Mouse (Mus musculus) layer of hippocampus, adult 6 months (tissue): ENCODE data around the gene Cds2. TPM values are rescaled to one million over a fixed set of nuclear protein-coding genes. Genes with fewer than 3 reads are reported as not detected.

ENCODE experiments used
- long read RNA-seq, 2 experiments: library from polyadenylated mRNA; unstranded; transcript quantifications; one replicate each; pipeline ENCODE4 v2.0.0; 2019 to 2020
- polyA plus RNA-seq: library from polyadenylated mRNA; unstranded; fragments of <200 nt; fragmentation: Nextera tagmentation; gene quantifications from 2 replicates; pipeline ENCODE4 v1.2.3, GENCODE M21; 2021

Gene Cds2
- polyA plus RNA-seq, result 91.4 and 133 TPM in 2 replicates
- long read RNA-seq, experiment 1, full-length matches to known transcripts, result 7 of 101 reads
- long read RNA-seq, experiment 1, partial matches to known transcripts, result 2 of 101 reads
- long read RNA-seq, experiment 1, other reads (novel, unspliced or antisense), result 92 of 101 reads
- long read RNA-seq, experiment 2, full-length matches to known transcripts, result 103 of 321 reads
- long read RNA-seq, experiment 2, partial matches to known transcripts, result 10 of 321 reads
- long read RNA-seq, experiment 2, other reads (novel, unspliced or antisense), result 208 of 321 reads

GRCm38 (mm10) chr2:132262879-132263398, at the start of gene Cds2:
Gene Cds2, plus strand, starts transcription at chr2:132263148.

DNA sequence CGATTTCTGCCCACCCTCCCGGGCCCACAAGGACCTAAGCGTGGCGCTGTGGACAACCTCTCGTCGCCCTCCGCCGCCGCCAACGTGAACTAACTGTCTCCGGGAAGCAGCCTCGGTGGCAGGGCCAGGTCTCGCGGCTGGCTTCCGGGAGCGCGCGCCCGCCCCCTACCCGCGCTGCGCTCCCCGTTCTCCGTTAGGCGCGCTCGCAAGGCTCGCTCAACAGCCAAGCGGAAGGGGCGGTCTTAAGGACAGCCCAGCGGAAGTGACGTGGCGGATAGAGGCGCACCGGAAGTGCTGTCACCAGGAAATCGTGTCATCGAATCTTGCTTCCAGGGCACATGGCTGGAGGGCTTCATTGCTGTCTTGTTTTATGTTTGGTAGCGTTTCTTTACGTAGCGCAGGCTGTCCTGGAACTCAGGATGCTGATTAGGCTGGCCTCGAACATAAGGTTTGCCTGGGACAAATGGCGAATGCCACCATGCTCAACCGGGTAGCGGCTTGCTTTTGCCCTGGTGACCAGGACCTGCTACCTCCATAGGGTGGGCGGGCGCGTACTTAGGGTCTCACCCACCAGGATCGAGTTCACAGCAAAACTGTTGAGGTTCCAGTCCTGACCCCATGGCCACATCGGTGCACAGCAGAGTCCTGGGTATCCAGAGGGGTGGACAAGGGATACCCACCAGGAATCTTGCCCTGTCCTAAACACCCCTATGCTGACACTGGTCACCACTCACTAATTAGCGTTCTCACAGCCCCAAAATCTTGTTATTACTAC, 15.2 kb upstream of the Cds2 start, which contains the start of gene Tmem230:
Gene Tmem230, minus strand, starts transcription at position 269 of the 775 bp plus-strand sequence.

DNA sequence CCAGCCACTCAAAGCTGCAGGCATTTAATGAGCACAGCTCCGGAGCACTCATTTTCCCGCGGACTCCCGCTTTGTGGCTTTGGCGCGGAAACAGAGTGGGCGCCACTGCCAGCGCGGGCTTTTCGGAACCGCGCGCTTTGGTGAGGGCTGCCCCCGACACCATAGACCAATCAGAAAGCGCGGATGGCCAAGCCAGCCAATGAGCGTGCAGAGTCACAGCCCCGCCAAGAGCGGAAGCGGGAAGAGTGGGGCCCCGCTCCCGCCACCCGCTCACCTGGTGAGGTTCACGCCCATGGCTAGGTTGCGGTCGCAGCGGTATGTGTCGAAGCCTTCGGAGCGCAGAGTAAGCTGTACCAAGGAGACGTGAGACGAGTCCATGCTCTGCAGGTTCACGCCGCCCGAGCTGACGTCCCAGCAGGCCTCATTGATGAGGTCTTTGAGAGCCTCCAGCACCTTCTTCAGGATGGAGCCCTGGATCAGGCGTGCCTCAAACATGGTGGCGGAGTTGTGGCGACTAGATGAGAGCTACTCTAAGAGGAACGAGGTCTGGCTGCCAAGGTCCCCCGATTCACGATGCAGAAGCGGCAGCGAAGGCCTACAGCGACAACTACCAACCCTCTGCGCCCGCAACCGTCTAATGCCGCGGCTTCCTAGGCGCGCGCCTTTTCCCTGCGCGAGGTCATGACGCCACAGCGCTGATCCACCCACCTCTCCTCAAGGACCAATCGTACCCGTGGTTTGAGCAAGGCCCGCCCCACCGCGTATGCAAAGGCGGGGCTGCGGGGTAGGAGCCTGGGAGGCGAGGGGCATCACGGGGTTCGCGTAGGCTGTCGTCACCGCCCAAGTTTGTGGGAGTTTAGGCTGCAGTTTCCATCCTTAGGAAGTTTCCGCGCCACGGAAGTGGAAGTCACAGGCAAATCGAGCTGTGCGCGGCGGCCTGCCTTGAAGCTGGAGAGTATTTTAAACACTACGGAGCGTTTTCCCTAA, 10.1 kb upstream of the Cds2 start, which contains the start of gene Pcna:
Gene Pcna, minus strand, starts transcription at position 773 of the 987 bp plus-strand sequence.

Other genes starting within 250 kb of the Cds2 start
- gene Rassf2, start 232.9 kb upstream of the Cds2 start, polyA plus RNA-seq, result 7.0 and 8.0 TPM in 2 replicates
- gene Slc23a2, start 118.0 kb upstream of the Cds2 start, polyA plus RNA-seq, result 26.8 and 33.4 TPM in 2 replicates
- 66.4 and 66.6 TPM in 2 replicates for gene Tmem230, start 15.3 kb upstream of the Cds2 start, polyA plus RNA-seq
- gene Pcna, start 9.8 kb upstream of the Cds2 start, polyA plus RNA-seq, result 62.1 and 63.3 TPM in 2 replicates
- gene Prokr2, start 122.3 kb downstream of the Cds2 start, polyA plus RNA-seq, result 3.5 and 3.8 TPM in 2 replicates